Mouse (Mus musculus) lung, postnatal 0 days (tissue): ENCODE measurements around the gene Kmt2e.

Experiments used
- CTCF ChIP-seq: IDR thresholded peaks from 2 replicates; pipeline ENCODE4 v1.5.1; 2016; ENCODE audit warnings: antibody characterized with exemption, mild to moderate bottlenecking
- EP300 ChIP-seq: IDR thresholded peaks from 2 replicates; pipeline ENCODE4 v1.6.1; 2016; ENCODE audit warnings: antibody characterized with exemption, mild to moderate bottlenecking, control low read depth

- TF ChIP-seq CTCF (no peak), EP300 (no peak)
Measured at GRCm38 (mm10) chr5:23499257-23499656, 65.0 kb downstream of the Kmt2e start.
